ENCODE assay signal across 8 mouse cellular contexts in genomic region chr14:119006441-119007102, GRCm38 (mm10).
DNase-seq lines count a peak whose midpoint lies in the region; ATAC-seq and TF ChIP-seq lines count a peak whose summit lies in the region.

No protein-coding gene starts in this region.

- peak overlapping the region; percentile 90 for H3K4me2 ChIP-seq in forebrain, embryonic 14.5 days (ENCODE audit: low read length)
- peak overlapping the region; percentile 84 for H3K4me2 ChIP-seq in limb, embryonic 11.5 days (ENCODE audit: low read depth, severe bottlenecking)

- peak overlapping the region; percentile 59 for H3K9ac ChIP-seq in forebrain, embryonic 14.5 days (ENCODE audit: low read length)
- no peak overlapping the region for H3K9ac ChIP-seq in limb, embryonic 11.5 days (ENCODE audit: low read length)

- 0 out of 2 replicates have a peak, but pooled peaks cover 4% of the 10 kb centered on the region for H3K4me1 ChIP-seq in forebrain, embryonic 14.5 days (ENCODE audit: control insufficient read depth, insufficient read depth, low read length)
- peaks cover 3% of the 10 kb centered on the region; the same call in 1 of the 2 replicates for H3K4me1 ChIP-seq in limb, embryonic 11.5 days (ENCODE audit: control insufficient read depth, insufficient read depth, low read length)
- peaks cover 2% of the 10 kb centered on the region; the same call in 1 of the 2 replicates for H3K4me1 ChIP-seq in small intestine, adult 2 months (ENCODE audit: control insufficient read depth, insufficient read depth, insufficient read length, low read length)

- DNase-seq in kidney, adult 11 months, result peak; percentile 29
- DNase-seq in kidney, postnatal 14 days, result no peak
- peak; percentile 61 for DNase-seq in ZHBTc4 (ENCODE audit: low read depth, low spot score)
- DNase-seq in forebrain, embryonic 14.5 days (ENCODE audit: low spot score), result peak; percentile 33
- no peak for DNase-seq in limb, embryonic 11.5 days (ENCODE audit: low spot score)
- no peak for DNase-seq in embryo, embryonic 9.5 days (ENCODE audit: extremely low spot score)
- DNase-seq in layer of hippocampus, adult 11-12 months (ENCODE audit: low spot score), result no peak

- 3% methylated on average over 40 of the region's 49 CpGs for WGBS in forebrain, embryonic 14.5 days
- WGBS in limb, embryonic 11.5 days, result 3% methylated on average over 49 of the region's 49 CpGs
- WGBS in small intestine, adult 2 months, result 2% methylated on average over 49 of the region's 49 CpGs

- H3K9me3 ChIP-seq in forebrain, embryonic 14.5 days (replicated peaks; ENCODE audit: control insufficient read depth, low read length), result no peaks in the 10 kb centered on the region
- no peaks in the 10 kb centered on the region for H3K9me3 ChIP-seq in limb, embryonic 11.5 days (ENCODE audit: control insufficient read depth, low read length)

- H3K27ac ChIP-seq in forebrain, embryonic 14.5 days (ENCODE audit: low read depth, low read length), result peak overlapping the region; percentile 46; the same call in 1 of the 2 replicates
- H3K27ac ChIP-seq in limb, embryonic 11.5 days (replicated peaks; ENCODE audit: low read depth, low read length), result no peak overlapping the region
- peak overlapping the region; percentile 60 for H3K27ac ChIP-seq in small intestine, adult 2 months (ENCODE audit: insufficient read depth, low read depth, low read length)

- TF ChIP-seq CTCF in small intestine, adult 2 months (IDR thresholded peaks at IDR 0.05; ENCODE audit: extremely low read depth, insufficient read length, insufficient replicate concordance, low read depth, low read length), result no peak

- H3K27me3 ChIP-seq in forebrain, embryonic 14.5 days (replicated peaks; ENCODE audit: control insufficient read depth, insufficient read depth, low read length), result no peaks in the 10 kb centered on the region
- H3K27me3 ChIP-seq in limb, embryonic 11.5 days (ENCODE audit: control insufficient read depth, insufficient read depth, low read length), result no peaks in the 10 kb centered on the region
- H3K27me3 ChIP-seq in small intestine, adult 2 months (ENCODE audit: control insufficient read depth, insufficient read depth, low read length), result no peaks in the 10 kb centered on the region

- ATAC-seq in forebrain, embryonic 14.5 days, result no peak
- no peak for ATAC-seq in limb, embryonic 11.5 days (ENCODE audit: insufficient number of reproducible peaks, low FRiP score, low TSS enrichment, low read depth)

- H3K36me3 ChIP-seq in forebrain, embryonic 14.5 days (ENCODE audit: control insufficient read depth, insufficient read depth, low read length), result peaks cover 13% of the 10 kb centered on the region; the same call in 1 of the 2 replicates
- H3K36me3 ChIP-seq in limb, embryonic 11.5 days (ENCODE audit: control insufficient read depth, insufficient read depth, low read length), result no peaks in the 10 kb centered on the region
- no peaks in the 10 kb centered on the region for H3K36me3 ChIP-seq in small intestine, adult 2 months (ENCODE audit: control insufficient read depth, insufficient read depth, low read length)

- TF ChIP-seq POLR2A in small intestine, adult 2 months (IDR thresholded peaks at IDR 0.05; ENCODE audit: low read depth, low read length), result 0 out of 2 replicates have a peak, but pooled peaks have one; percentile 21

- H3K4me3 ChIP-seq in forebrain, embryonic 14.5 days (ENCODE audit: low read depth, low read length), result peak overlapping the region; percentile 44
- H3K4me3 ChIP-seq in limb, embryonic 11.5 days (ENCODE audit: low read depth, low read length), result peak overlapping the region; percentile 39
- peak overlapping the region; percentile 67 for H3K4me3 ChIP-seq in small intestine, adult 2 months (ENCODE audit: low read depth, low read length)

Comparison
In these comparisons a context has a peak if more than half of its experiments do, and no peak if none do; other contexts are left out.
1. DNase-seq: peak in kidney, adult 11 months (single experiment), ZHBTc4 (single experiment) and forebrain, embryonic 14.5 days (single experiment); none in kidney, postnatal 14 days (single experiment), limb, embryonic 11.5 days (single experiment), embryo, embryonic 9.5 days (single experiment) and layer of hippocampus, adult 11-12 months (single experiment).
2. Peak in every context shown above with its lines, with median percentiles within 50 percentile points of each other: H3K4me3 ChIP-seq.